Mouse (Mus musculus) CD4-positive, CD25-positive, alpha-beta regulatory T cell, adult 9 weeks (primary cell): ENCODE results near the gene Pigv. TPM values are rescaled to one million over a fixed set of nuclear protein-coding genes. Genes with fewer than 3 reads are reported as not detected.

Experiments
- polyA plus RNA-seq: library from polyadenylated mRNA; unstranded; fragments of 100-300 nt; shearing (Covaris generic); gene quantifications from one replicate; pipeline ENCODE4 v1.2.1, GENCODE M21; 2017

The Pigv gene
- polyA plus RNA-seq, result 25.9 TPM

GRCm38 (mm10) chr4:133671881-133672844, at the start of gene Pigv:
Gene Pigv, minus strand, starts transcription at chr4:133672647.

GRCm38 (mm10) chr4:133649989-133650699, 22.3 kb downstream of the Pigv start, which contains the start of gene Zdhhc18:
Gene Zdhhc18, minus strand, starts transcription at chr4:133650154.

Other genes with a start within 250 kb of the Pigv start
- gene Tent5b, start 192.5 kb downstream of the Pigv start, polyA plus RNA-seq, result not detected
- not detected for gene Trnp1, start 174.1 kb downstream of the Pigv start, polyA plus RNA-seq
- 0.76 TPM for gene Kdf1, start 153.7 kb downstream of the Pigv start, polyA plus RNA-seq
- gene Nudc, start 126.7 kb downstream of the Pigv start, polyA plus RNA-seq, result 98.6 TPM
- not detected for gene Nr0b2, start 119.3 kb downstream of the Pigv start, polyA plus RNA-seq
- 3.1 TPM for gene Gpatch3, start 97.9 kb downstream of the Pigv start, polyA plus RNA-seq
- 14.3 TPM for gene Gpn2, start 88.3 kb downstream of the Pigv start, polyA plus RNA-seq
- 12.1 TPM for gene Sfn, start 70.5 kb downstream of the Pigv start, polyA plus RNA-seq
- gene Zdhhc18, start 22.5 kb downstream of the Pigv start, polyA plus RNA-seq, result 20.7 TPM
- 35.2 TPM for gene Arid1a, start 84.1 kb upstream of the Pigv start, polyA plus RNA-seq
- 263 TPM for gene Rps6ka1, start 215.2 kb upstream of the Pigv start, polyA plus RNA-seq